In genomic region chr7:65378818-65379565, GRCm38 (mm10) we compare ENCODE assay signal across 16 mouse cellular contexts.
DNase-seq lines count a peak whose midpoint lies in the region; ATAC-seq lines count a peak whose summit lies in the region.
"Had no signal": no experiment of that assay in that cellular context is flagged by ENCODE, and none has a peak within 500 bp of the region (broad histone marks: within the 10 kb centered on the region; RNA-seq: fewer than 3 reads in every experiment).

No protein-coding gene starts in this region.

- H3K27me3 ChIP-seq in heart, embryonic 12.5 days (replicated peaks): no peaks in the 10 kb centered on the region
- no peaks in the 10 kb centered on the region for H3K27me3 ChIP-seq in kidney, embryonic 16.5 days (ENCODE audit: insufficient read depth, low read length)
- H3K27me3 ChIP-seq in midbrain, embryonic 15.5 days (replicated peaks): no peaks in the 10 kb centered on the region
- H3K27me3 ChIP-seq in midbrain, embryonic 13.5 days: no peaks in the 10 kb centered on the region
- no peaks in the 10 kb centered on the region for H3K27me3 ChIP-seq in stomach, embryonic 16.5 days (ENCODE audit: control insufficient read depth, insufficient read depth, low read length)
- H3K27me3 ChIP-seq: embryonic facial prominence, embryonic 15.5 days; forebrain, embryonic 12.5 days had no signal

- no peaks in the 10 kb centered on the region for H3K36me3 ChIP-seq in heart, embryonic 12.5 days
- H3K36me3 ChIP-seq in kidney, embryonic 16.5 days (ENCODE audit: insufficient read depth, low read length): no peaks in the 10 kb centered on the region
- H3K36me3 ChIP-seq in midbrain, embryonic 15.5 days (replicated peaks): no peaks in the 10 kb centered on the region
- no peaks in the 10 kb centered on the region for H3K36me3 ChIP-seq in midbrain, embryonic 13.5 days
- no peaks in the 10 kb centered on the region for H3K36me3 ChIP-seq in stomach, embryonic 16.5 days (ENCODE audit: control insufficient read depth, insufficient read depth, low read length)
- H3K36me3 ChIP-seq: embryonic facial prominence, embryonic 15.5 days; forebrain, embryonic 12.5 days; liver, embryonic 13.5 days had no signal

- no peak for DNase-seq in heart, postnatal 10 days
- DNase-seq in kidney, postnatal 4 days: no peak
- no peak for DNase-seq in right cerebral cortex, adult 18-20 months
- DNase-seq: adrenal gland, adult 8-10 months; cerebellum, adult 8-10 months; kidney, postnatal 36 days; layer of hippocampus, postnatal 36 days; liver, embryonic 13.5 days; thymus, postnatal 36 days had no signal

- no peak for ATAC-seq in heart, embryonic 12.5 days (ENCODE audit: insufficient number of reproducible peaks, low FRiP score)
- no peak for ATAC-seq in kidney, embryonic 16.5 days (ENCODE audit: low FRiP score, low TSS enrichment)
- ATAC-seq in midbrain, embryonic 15.5 days (replicated peaks): no peak
- ATAC-seq in midbrain, embryonic 13.5 days: no peak
- no peak for ATAC-seq in stomach, embryonic 16.5 days (ENCODE audit: insufficient read depth, low FRiP score)

- no peak overlapping the region for H3K4me2 ChIP-seq in heart, embryonic 12.5 days
- H3K4me2 ChIP-seq in kidney, embryonic 16.5 days (replicated peaks; ENCODE audit: low read depth, low read length): no peak overlapping the region
- no peak overlapping the region for H3K4me2 ChIP-seq in midbrain, embryonic 15.5 days
- no peak overlapping the region for H3K4me2 ChIP-seq in midbrain, embryonic 13.5 days (replicated peaks)
- no peak overlapping the region for H3K4me2 ChIP-seq in stomach, embryonic 16.5 days (ENCODE audit: low read depth, low read length)
- H3K4me2 ChIP-seq: embryonic facial prominence, embryonic 15.5 days; forebrain, embryonic 12.5 days; liver, embryonic 13.5 days had no signal

- 0 out of 2 replicates have a peak overlapping the region, but pooled peaks have one; percentile 6 for H3K27ac ChIP-seq in heart, embryonic 12.5 days (ENCODE audit: poor library complexity, severe bottlenecking)
- peak overlapping the region; percentile 13; the same call in 1 of the 2 replicates for H3K27ac ChIP-seq in kidney, embryonic 16.5 days (ENCODE audit: low read length)
- H3K27ac ChIP-seq in midbrain, embryonic 15.5 days: 0 out of 2 replicates have a peak overlapping the region, but pooled peaks have one; percentile 6
- no peak overlapping the region; the same call in 1 of the 2 replicates for H3K27ac ChIP-seq in midbrain, embryonic 13.5 days
- 0 out of 2 replicates have a peak overlapping the region, but pooled peaks have one; percentile 20 for H3K27ac ChIP-seq in stomach, embryonic 16.5 days (ENCODE audit: low read length)
- H3K27ac ChIP-seq: embryonic facial prominence, embryonic 15.5 days; forebrain, embryonic 12.5 days; liver, embryonic 13.5 days had no signal

- peaks cover 38% of the 10 kb centered on the region for H3K4me1 ChIP-seq in heart, embryonic 12.5 days (replicated peaks)
- peaks cover 14% of the 10 kb centered on the region; the same call in 1 of the 2 replicates for H3K4me1 ChIP-seq in kidney, embryonic 16.5 days (ENCODE audit: insufficient read depth, low read length)
- no peaks in the 10 kb centered on the region for H3K4me1 ChIP-seq in midbrain, embryonic 15.5 days
- H3K4me1 ChIP-seq in midbrain, embryonic 13.5 days (replicated peaks): 0 out of 2 replicates have a peak, but pooled peaks cover 2% of the 10 kb centered on the region
- peaks cover 5% of the 10 kb centered on the region; the same call in 1 of the 2 replicates for H3K4me1 ChIP-seq in stomach, embryonic 16.5 days (ENCODE audit: control insufficient read depth, insufficient read depth, low read length)
- H3K4me1 ChIP-seq: forebrain, embryonic 12.5 days; liver, embryonic 13.5 days had no signal

- intact Hi-C loops in heart, postnatal 10 days (cut with DNase I): no loop called here

- H3K4me3 ChIP-seq in heart, embryonic 12.5 days: no peak overlapping the region
- H3K4me3 ChIP-seq in kidney, embryonic 16.5 days (ENCODE audit: low read length): no peak overlapping the region
- no peak overlapping the region for H3K4me3 ChIP-seq in midbrain, embryonic 15.5 days
- H3K4me3 ChIP-seq in midbrain, embryonic 13.5 days (replicated peaks): no peak overlapping the region
- H3K4me3 ChIP-seq in stomach, embryonic 16.5 days (replicated peaks; ENCODE audit: low read length): no peak overlapping the region
- H3K4me3 ChIP-seq: embryonic facial prominence, embryonic 15.5 days; forebrain, embryonic 12.5 days; liver, embryonic 13.5 days had no signal

- H3K9ac ChIP-seq in heart, embryonic 12.5 days: no peak overlapping the region
- H3K9ac ChIP-seq in kidney, embryonic 16.5 days (replicated peaks; ENCODE audit: low read length): no peak overlapping the region
- no peak overlapping the region for H3K9ac ChIP-seq in midbrain, embryonic 15.5 days
- no peak overlapping the region for H3K9ac ChIP-seq in midbrain, embryonic 13.5 days (replicated peaks)
- no peak overlapping the region for H3K9ac ChIP-seq in stomach, embryonic 16.5 days (ENCODE audit: low read length)
- H3K9ac ChIP-seq: embryonic facial prominence, embryonic 15.5 days; forebrain, embryonic 12.5 days; liver, embryonic 13.5 days had no signal

- 49% methylated on average over 9 of the region's 9 CpGs for WGBS in heart, embryonic 12.5 days
- WGBS in kidney, embryonic 16.5 days: 39% methylated on average over 9 of the region's 9 CpGs
- WGBS in midbrain, embryonic 15.5 days: 62% methylated on average over 9 of the region's 9 CpGs
- 67% methylated on average over 9 of the region's 9 CpGs for WGBS in midbrain, embryonic 13.5 days
- WGBS in stomach, embryonic 16.5 days: 39% methylated on average over 9 of the region's 9 CpGs

- H3K9me3 ChIP-seq in heart, embryonic 12.5 days (replicated peaks): no peaks in the 10 kb centered on the region
- no peaks in the 10 kb centered on the region for H3K9me3 ChIP-seq in kidney, embryonic 16.5 days (ENCODE audit: low read length)
- no peaks in the 10 kb centered on the region for H3K9me3 ChIP-seq in midbrain, embryonic 15.5 days
- H3K9me3 ChIP-seq in midbrain, embryonic 13.5 days: no peaks in the 10 kb centered on the region
- H3K9me3 ChIP-seq in stomach, embryonic 16.5 days (replicated peaks; ENCODE audit: control insufficient read depth, low read length): no peaks in the 10 kb centered on the region
- H3K9me3 ChIP-seq: embryonic facial prominence, embryonic 15.5 days; forebrain, embryonic 12.5 days; liver, embryonic 13.5 days had no signal
